Mouse (Mus musculus) c-Kit-positive CD71-positive TER-119-positive erythroid progenitor cells, embryonic 14.5 days (primary cell): ENCODE measurements around the gene Zranb3.

Source experiments
- DNase-seq: peaks from one replicate; pipeline ENCODE4 v3.0.0-alpha.2; 2013; ENCODE audit warnings: low spot score

Gene Zranb3

DNA sequence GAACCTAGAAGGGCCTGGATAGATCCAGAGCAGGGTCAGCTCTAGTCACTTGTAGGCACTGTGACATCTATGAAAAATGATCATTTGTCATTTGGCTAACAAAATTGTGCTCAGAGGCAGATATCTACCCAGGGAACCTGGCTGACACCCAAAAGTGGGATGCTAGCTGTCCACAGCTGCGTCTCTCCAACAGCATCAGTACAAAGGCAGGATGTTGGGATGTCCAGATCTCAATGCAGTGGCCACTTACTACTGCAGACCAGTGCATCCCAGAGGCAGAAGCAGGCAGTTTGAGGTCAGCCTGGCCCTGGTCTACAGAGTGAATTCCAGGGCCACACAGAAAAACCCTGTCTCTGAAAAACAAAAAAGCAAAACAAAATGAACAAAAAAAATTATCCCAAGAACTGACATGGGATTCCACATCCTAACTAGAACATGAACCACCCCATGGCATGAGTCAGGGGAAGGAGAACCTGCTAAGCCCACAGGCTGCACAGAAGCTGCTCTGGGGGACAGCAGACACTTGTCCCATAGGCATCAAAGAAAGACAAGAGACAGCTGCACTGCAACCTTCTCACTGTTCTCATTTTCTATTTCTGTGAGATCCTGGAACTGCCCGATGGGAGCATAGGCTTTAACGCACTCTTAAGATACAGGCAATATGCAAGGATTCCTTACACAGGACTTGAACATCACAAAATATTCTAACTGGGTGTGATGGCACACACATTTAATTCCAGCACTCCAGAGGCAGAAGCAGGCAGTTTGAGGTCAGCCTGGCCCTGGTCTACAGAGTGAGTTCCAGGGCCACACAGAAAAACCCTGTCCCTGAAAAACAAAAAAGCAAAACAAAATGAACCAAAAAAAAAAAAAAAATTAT, 156.9 kb downstream of the Zranb3 start:
- DNase-seq: no peak

DNA sequence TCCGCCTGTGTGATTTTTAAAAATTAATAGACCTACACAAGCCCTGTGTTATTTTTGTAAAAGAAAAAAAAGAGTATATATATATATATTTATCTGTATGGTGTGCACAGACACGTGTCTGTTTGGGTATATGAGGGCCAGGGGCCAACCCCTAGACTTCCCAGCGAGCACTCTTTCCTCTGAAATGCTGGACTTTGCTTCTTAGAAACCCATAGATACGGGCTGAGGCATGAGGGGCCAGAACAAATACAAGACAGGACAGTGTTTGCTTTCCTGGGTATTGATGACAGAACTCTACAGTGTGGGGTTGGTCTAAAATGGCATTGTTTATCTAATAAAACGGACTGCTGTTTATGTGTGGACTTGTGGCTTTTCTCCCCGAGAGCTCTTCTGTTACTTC, 159.3 kb downstream of the Zranb3 start:
- no peak for DNase-seq

DNA sequence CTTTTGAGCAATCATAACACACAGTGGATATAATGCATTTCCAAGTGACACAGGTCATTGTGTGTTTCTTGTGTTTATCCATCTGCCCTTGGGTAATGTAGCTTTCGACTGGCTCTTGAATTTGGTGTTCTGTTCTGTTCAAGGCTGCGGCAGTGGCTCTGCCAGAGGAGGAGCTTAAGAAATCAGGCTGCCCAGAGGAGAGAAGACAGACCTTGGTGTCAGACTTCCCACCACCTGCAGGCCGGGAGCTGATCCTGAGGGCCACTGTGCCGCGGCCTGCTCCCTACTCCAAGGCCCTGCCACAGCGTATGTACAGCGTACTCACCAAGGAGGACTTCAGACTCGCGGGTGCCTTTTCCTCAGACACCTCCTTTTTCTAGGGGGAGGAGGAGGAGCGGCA, 160.6 kb downstream of the Zranb3 start:
- no peak for DNase-seq

DNA sequence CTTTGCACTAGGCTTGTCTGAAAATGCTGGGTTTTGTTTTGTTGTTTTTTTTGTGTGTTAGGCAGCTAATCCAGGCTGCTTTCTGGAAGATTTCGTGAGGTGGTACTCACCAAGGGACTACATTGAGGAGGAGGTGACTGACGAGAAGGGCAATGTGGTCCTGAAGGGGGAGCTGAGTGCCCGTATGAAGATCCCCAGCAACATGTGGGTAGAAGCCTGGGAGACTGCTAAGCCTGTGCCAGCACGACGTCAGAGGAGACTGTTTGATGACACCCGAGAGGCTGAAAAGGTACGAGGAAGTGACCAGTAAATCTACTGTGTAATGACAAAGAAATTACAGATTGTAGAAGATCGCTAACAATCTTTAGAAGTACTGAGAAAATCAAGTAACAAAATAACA, 165.6 kb downstream of the Zranb3 start:
- no peak for DNase-seq

DNA sequence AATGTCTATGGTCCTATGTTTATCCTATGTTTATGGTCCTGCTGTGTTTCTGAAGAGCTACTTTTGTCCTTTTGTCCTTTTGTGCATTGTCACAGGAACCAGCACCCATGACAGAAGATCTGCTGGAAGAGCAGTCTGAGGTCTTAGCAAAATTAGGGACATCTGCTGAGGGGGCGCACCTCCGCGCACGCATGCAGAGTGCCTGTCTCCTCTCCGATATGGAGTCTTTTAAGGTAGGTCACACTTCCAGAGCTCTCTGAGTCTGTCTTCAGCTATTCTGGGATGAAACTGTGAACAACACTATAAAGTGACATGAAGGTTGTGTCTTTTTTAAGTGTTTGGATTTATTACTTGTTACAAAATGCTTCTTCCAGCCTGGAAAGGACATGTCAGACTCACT, 168.5 kb downstream of the Zranb3 start:
- no peak for DNase-seq

DNA sequence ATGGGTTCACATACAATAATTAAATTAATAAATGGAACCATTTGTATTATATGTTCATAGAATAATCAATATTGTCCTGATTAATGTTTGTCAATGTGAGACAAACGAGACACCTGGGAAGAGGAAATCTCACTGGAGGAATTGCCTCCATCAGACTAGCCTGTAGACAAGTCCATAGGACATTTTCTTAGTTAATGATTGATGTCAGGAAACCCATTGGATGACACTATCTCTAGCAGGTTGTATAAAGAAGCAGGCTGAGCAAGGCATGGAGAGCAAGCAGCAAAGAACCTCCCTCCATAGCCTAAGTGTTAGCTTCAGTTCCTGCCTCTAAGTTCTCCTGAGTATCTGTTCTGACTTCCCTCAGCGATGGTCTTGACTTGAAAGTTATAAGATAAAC, 169.4 kb downstream of the Zranb3 start:
- DNase-seq: no peak

DNA sequence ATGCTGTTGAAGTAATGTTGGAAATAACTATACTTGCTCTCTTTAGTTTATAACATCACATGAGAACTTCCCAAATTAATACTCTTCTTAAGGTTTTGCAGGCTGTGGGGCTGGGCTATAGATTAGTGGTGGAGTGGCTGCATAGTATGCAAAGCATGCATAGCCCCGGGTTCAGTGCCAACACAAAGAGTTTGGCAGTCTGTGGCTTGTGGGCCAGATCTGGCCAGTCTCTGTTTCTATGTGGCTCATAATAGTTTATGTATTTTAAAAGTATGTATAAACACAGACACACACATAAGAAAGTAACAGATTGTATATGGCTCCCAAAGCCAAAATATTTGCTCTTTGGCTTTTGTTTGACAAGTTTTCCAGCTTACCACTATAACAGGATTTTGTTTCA, 187.0 kb downstream of the Zranb3 start:
- DNase-seq: no peak

DNA sequence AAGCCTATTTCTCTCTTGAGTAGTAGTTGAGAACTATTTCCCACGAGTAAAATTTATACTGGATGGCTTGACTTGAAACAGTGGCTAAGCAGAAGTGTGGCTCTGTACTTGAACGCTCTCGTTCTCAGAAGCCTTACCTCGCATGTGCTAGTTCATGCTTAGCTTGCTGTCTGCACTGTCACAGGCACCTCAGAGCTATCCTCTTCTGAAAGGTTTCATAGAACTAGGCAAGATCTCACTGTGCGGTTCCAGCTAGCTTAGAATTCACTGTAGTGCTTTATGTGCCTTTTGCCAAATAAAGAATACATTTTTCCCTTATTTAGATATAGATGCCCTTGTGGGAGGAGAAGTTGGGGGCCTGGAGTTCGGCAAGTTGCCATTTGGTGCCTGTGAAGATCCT, 187.5 kb downstream of the Zranb3 start:
- no peak for DNase-seq

DNA sequence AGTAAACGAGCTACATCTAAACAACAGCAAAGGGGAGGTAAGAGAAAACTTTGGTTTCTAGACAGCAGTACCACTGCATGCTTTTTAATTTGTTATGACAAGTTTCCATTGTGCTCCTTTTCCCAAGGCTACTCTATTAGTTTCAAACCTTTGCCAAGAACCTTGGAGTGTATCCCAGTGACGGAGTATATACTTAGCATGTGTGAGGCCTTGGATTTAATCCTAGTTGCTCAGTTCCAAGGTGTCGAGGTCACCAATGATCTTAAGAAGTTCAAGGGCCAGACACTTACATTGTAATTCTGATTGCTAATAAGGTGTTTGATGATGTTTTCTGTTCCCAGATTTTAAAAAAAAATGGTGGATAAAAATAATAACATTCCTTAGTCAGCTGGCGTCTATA, 189.7 kb downstream of the Zranb3 start:
- no peak for DNase-seq

DNA sequence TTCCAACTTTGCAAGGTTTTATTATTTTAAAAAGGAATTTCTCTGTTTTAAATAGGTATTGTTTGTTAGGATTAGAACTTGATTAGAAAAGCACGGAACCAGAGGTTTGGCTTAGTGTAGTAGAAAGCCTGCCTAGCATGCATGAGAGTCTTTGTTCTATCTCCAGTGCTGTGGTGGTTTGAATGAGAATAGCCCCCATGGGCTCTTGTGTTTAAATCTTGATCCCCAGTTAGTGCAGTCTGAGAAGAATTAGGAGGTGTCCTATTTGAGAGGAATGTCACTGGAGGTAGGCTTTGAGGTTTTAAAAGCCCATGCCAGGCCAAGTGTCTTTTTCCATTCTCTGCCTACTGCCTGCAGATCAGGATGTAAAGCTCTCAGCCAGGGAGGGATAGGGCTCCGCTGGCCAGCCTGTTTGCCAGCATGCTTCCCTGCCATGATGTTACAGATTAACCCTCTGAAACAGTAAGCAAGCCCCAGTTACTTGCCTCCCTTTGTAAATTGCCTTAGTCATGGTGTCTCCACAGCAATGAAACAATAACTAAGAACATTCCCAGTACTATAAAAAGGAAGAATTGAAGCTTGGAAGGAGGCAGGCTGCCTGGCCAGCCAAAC, 198.0 kb downstream of the Zranb3 start:
- no peak for DNase-seq
